Mouse (Mus musculus) frontal cortex, postnatal 10 days (tissue): ENCODE measurements around the gene Nexn.
A peak's percentile ranks its signal among the peaks of the same experiment; 100 is the strongest.
"Not testable (repeated sequence)": the region's sequence is repeated elsewhere in the genome, so short reads cannot be mapped to it uniquely, and the experiment has no call there.

Experiments
- DNase-seq, 2 experiments: peaks; one replicate each; pipeline ENCODE4 v3.0.0; 2022; ENCODE audit warnings: low spot score in 2 of 2, mixed read lengths in 1 of 2

The Nexn gene

GRCm38 (mm10) chr3:152197246-152197645, 68.9 kb downstream of the Nexn start:
- DNase-seq, result not testable (repeated sequence)

- DNase-seq, result peak; percentile 76 to 79
Measured at GRCm38 (mm10) chr3:152193635-152194097, 72.5 kb downstream of the Nexn start.

GRCm38 (mm10) chr3:152193177-152193576, 73.0 kb downstream of the Nexn start:
- DNase-seq, result no peak

GRCm38 (mm10) chr3:152192238-152192931, 73.8 kb downstream of the Nexn start:
- DNase-seq, result no peak

GRCm38 (mm10) chr3:152191791-152192237, 74.3 kb downstream of the Nexn start:
- DNase-seq, result no peak

- DNase-seq, result no peak
Measured at GRCm38 (mm10) chr3:152190679-152191477, 75.3 kb downstream of the Nexn start.

GRCm38 (mm10) chr3:152189306-152189705, 76.8 kb downstream of the Nexn start:
- DNase-seq, result no peak
